Mouse (Mus musculus) gastrocnemius, postnatal 25 days (tissue): ENCODE results near the gene Sdhd. TPM values are rescaled to one million over a fixed set of nuclear protein-coding genes. Genes with fewer than 3 reads are reported as not detected.
A peak's percentile ranks its signal among the peaks of the same experiment; 100 is the strongest.
"Not testable (repeated sequence)": the region's sequence is repeated elsewhere in the genome, so short reads cannot be mapped to it uniquely, and the experiment has no call there.

ENCODE experiments used
- DNase-seq: peaks from one replicate; pipeline ENCODE4 v3.0.0; 2022
- long read RNA-seq, 2 experiments: library from polyadenylated mRNA; stranded (forward); transcript quantifications; one replicate each; pipeline ENCODE4 v2.0.0; 2021
- total RNA-seq, 2 experiments: library from RNA; stranded (reverse); gene quantifications; 1 replicate in 1 of 2; 2 replicates in 1 of 2; pipeline ENCODE4 v1.2.3; 2021

The Sdhd gene
- total RNA-seq = 100 to 1,000 TPM; 338 to 360 TPM
- long read RNA-seq, experiment 1, transcript Sdhd-201 (4 exons, 1,231 nt) = major isoform, 498 of 718 reads
- long read RNA-seq, experiment 1, partial matches to known transcripts = 207 of 718 reads
- long read RNA-seq, experiment 1, other reads (novel, unspliced or antisense) = 13 of 718 reads
- long read RNA-seq, experiment 2, transcript Sdhd-201 (4 exons, 1,231 nt) = major isoform, 451 of 610 reads
- long read RNA-seq, experiment 2, partial matches to known transcripts = 153 of 610 reads
- long read RNA-seq, experiment 2, other reads (novel, unspliced or antisense) = 6 of 610 reads

GRCm38 (mm10) chr9:50603189-50603997, at the start of gene Sdhd, which contains the start of gene Timm8b:
Gene Sdhd, minus strand, starts transcription at chr9:50603812.
Gene Timm8b, plus strand, starts transcription at chr9:50603910.
- peak; percentile 92 for DNase-seq

- DNase-seq = no peak
These were observed 46.9 kb upstream of the Sdhd start for GRCm38 (mm10) chr9:50650503-50650902.

- peak; percentile 16 for DNase-seq
These were observed 43.3 kb upstream of the Sdhd start for GRCm38 (mm10) chr9:50646826-50647370.

GRCm38 (mm10) chr9:50634270-50634669, 30.7 kb upstream of the Sdhd start:
- no peak for DNase-seq

GRCm38 (mm10) chr9:50633059-50633458, 29.4 kb upstream of the Sdhd start:
- no peak for DNase-seq

GRCm38 (mm10) chr9:50632016-50632688, 28.5 kb upstream of the Sdhd start:
- no peak for DNase-seq

- not testable (repeated sequence) for DNase-seq
These were observed 27.3 kb upstream of the Sdhd start for GRCm38 (mm10) chr9:50630903-50631302.

- no peak for DNase-seq
These were observed 14.2 kb upstream of the Sdhd start for GRCm38 (mm10) chr9:50617794-50618330.

GRCm38 (mm10) chr9:50616766-50617603, 13.4 kb upstream of the Sdhd start, which contains the start of the genes Pih1d2 and Nkapd1:
Gene Pih1d2, plus strand, starts transcription at chr9:50617321.
Gene Nkapd1, minus strand, starts transcription at chr9:50617464.
- DNase-seq = peak; percentile 83

- no peak for DNase-seq
These were observed 12.5 kb upstream of the Sdhd start for GRCm38 (mm10) chr9:50616161-50616560.

GRCm38 (mm10) chr9:50612115-50612514, 8.5 kb upstream of the Sdhd start:
- DNase-seq = no peak

GRCm38 (mm10) chr9:50604338-50604737, 726 bp upstream of the Sdhd start:
- DNase-seq = no peak

- DNase-seq = no peak
These were observed 349 bp upstream of the Sdhd start for GRCm38 (mm10) chr9:50603998-50604324.

GRCm38 (mm10) chr9:50602055-50602845, 1.4 kb downstream of the Sdhd start:
- DNase-seq = no peak

- no peak for DNase-seq
These were observed 2.1 kb downstream of the Sdhd start for GRCm38 (mm10) chr9:50601536-50601935.

- peak; percentile 61 for DNase-seq
These were observed 6.6 kb downstream of the Sdhd start for GRCm38 (mm10) chr9:50596973-50597372.

GRCm38 (mm10) chr9:50594794-50595417, 8.7 kb downstream of the Sdhd start:
- DNase-seq = no peak

- no peak for DNase-seq
These were observed 10.1 kb downstream of the Sdhd start for GRCm38 (mm10) chr9:50593544-50593943.

GRCm38 (mm10) chr9:50592955-50593354, 10.7 kb downstream of the Sdhd start:
- no peak for DNase-seq
